In the genomic region with DNA sequence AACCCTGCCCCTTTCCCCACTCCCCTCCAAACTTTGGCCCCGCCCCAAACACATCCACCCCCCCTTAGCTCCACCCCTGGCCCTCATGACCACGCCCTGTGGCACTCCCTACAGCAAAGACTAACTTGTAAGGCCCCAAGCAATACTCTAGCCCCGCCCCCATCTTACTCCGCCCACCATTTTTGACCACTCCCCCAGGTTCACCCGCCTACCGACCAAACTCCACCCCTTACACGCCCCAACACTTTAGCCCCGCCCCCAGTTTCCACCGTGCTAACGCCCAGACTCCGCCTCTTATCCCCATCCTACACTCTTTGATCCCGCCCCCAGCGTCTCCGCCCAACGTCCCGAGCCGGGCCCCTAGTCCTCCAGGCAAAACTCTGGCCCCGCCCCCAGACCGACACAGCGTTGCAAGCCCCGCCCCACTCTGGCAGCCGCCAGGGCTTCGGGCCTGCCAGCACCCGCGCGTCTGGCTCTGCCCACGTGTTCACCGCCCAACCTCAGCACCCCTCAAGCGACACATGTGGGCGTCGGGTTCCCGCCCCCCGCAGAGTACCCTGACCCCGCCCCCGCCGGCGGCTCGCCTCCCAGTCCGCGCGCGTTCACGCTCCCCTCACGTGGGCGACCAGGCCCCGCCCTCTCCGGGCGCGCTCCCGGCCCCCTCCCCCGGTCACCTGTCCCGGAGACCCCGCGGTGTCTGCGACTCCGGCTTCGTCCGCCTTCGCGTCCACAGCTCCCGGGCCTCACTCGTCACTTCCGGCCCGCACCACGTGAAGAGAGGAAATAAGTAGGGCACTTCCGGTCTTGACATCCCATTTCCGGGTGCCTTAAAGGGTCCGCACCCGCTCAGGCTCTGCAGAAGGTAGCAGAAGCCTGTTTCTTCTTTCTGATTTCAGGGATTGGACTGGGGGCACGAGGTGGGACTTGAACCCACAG, we compare ENCODE assay signal across 8 mouse cellular contexts. TPM values are rescaled to one million over a fixed set of nuclear protein-coding genes. Genes with fewer than 3 reads are reported as not detected.
DNase-seq lines count a peak whose midpoint lies in the region; ATAC-seq lines count a peak whose summit lies in the region.

TSS of gene Ccdc9 (minus strand) at position 770 of the 936 bp plus-strand sequence.

- no peaks in the 10 kb centered on the region for H3K9me3 ChIP-seq in hindbrain, embryonic 11.5 days (ENCODE audit: control insufficient read depth, low read length)

- WGBS in hindbrain, embryonic 11.5 days: under 1% methylated on average over 59 of the region's 70 CpGs

- H3K4me2 ChIP-seq in hindbrain, embryonic 11.5 days (replicated peaks; ENCODE audit: low read depth, low read length): peak within 1 kb of the TSS; percentile 51

- H3K27me3 ChIP-seq in hindbrain, embryonic 11.5 days (ENCODE audit: control insufficient read depth, insufficient read depth, low read length): no peaks in the 10 kb centered on the region

- peak within 1 kb of the TSS; percentile 91 for H3K27ac ChIP-seq in hindbrain, embryonic 11.5 days (ENCODE audit: low read depth, low read length)

- H3K9ac ChIP-seq in hindbrain, embryonic 11.5 days (ENCODE audit: low read depth, low read length): peak within 1 kb of the TSS; percentile 73

- H3K4me3 ChIP-seq in hindbrain, embryonic 11.5 days (ENCODE audit: low read depth, low read length): peak within 1 kb of the TSS; percentile 72

- peak; percentile 93 for ATAC-seq in hindbrain, embryonic 11.5 days (ENCODE audit: low FRiP score)

- H3K36me3 ChIP-seq in hindbrain, embryonic 11.5 days (ENCODE audit: control insufficient read depth, insufficient read depth, low read length): 0 out of 2 replicates have a peak, but pooled peaks cover 4% of the 10 kb centered on the region

- no peaks in the 10 kb centered on the region; the same call in 1 of the 2 replicates for H3K4me1 ChIP-seq in hindbrain, embryonic 11.5 days (replicated peaks; ENCODE audit: control insufficient read depth, insufficient read depth, low read length)

- DNase-seq in MN1 (ENCODE audit: low spot score): peak; percentile 98
- peak; percentile 98 for DNase-seq in cerebellum, adult 9-10 months
- DNase-seq in frontal cortex, adult 2 months (ENCODE audit: extremely low spot score in 1 of 2, low spot score in 1 of 2): peak; percentile 98 to 99
- DNase-seq in hindbrain, embryonic 11.5 days (ENCODE audit: low spot score): peak; percentile 99
- DNase-seq in layer of hippocampus, postnatal 10 days (ENCODE audit: low spot score in 2 of 2): peak; percentile 99 to 100
- DNase-seq in lung, postnatal 10 days: peak; percentile 100
- peak; percentile 100 for DNase-seq in ovary, postnatal 36 days (ENCODE audit: low spot score)
- DNase-seq in thymus, postnatal 25 days: peak; percentile 99

RNA-seq across cellular contexts. Expression of gene Ccdc9, which starts in this region (rescaled TPM):
- polyA plus RNA-seq in frontal cortex, adult 2 months (2012; rRNA removed): 91.2 and 91.4 TPM in 2 replicates
- 18.2 and 19.2 TPM in 2 replicates for polyA plus RNA-seq in hindbrain, embryonic 11.5 days (2014; fragmentation: Nextera tagmentation; extraction: Ambion mirVana)
- total RNA-seq in layer of hippocampus, postnatal 10 days (2021): 10 to 100 TPM; 81.4 to 98.8 TPM

Comparison
In these comparisons a context has a peak if more than half of its experiments do, and no peak if none do; other contexts are left out.
1. Peak in every context shown above with its lines: DNase-seq, ATAC-seq, H3K4me3 ChIP-seq and H3K27ac ChIP-seq.